Mouse (Mus musculus) midbrain, embryonic 16.5 days (tissue): ENCODE data around the gene Psip1. TPM values are rescaled to one million over a fixed set of nuclear protein-coding genes. Genes with fewer than 3 reads are reported as not detected.

Source experiments
- ATAC-seq: fragments of 200-750 bp; cut with Nextera tagmentation; 2 replicates; pipeline ENCODE4 v1.8.0; 2017; ENCODE audit warnings: moderate TSS enrichment
- H3K27ac ChIP-seq: fragments of 300-500 bp; sonication (generic); 2 replicates; pipeline ENCODE4 v1.5.1; 2014; ENCODE audit warnings: mild to moderate bottlenecking, low read length, mixed read lengths
- H3K27me3 ChIP-seq: fragments of 300-500 bp; sonication (generic); 2 replicates; pipeline ENCODE4 v1.6.1; 2014; ENCODE audit warnings: low read depth, low read length, mixed read lengths; ENCODE audit not compliant: control insufficient read depth, insufficient read depth
- H3K36me3 ChIP-seq: fragments of 300-500 bp; sonication (generic); 2 replicates; pipeline ENCODE4 v1.6.1; 2014; ENCODE audit warnings: mild to moderate bottlenecking, low read length, moderate library complexity, mixed read lengths; ENCODE audit not compliant: control insufficient read depth, insufficient read depth
- H3K4me1 ChIP-seq: fragments of 300-500 bp; sonication (generic); 2 replicates; pipeline ENCODE4 v1.6.1; 2014; ENCODE audit warnings: mild to moderate bottlenecking, low read length, mixed read lengths; ENCODE audit not compliant: control insufficient read depth, insufficient read depth
- H3K4me2 ChIP-seq: fragments of 300-500 bp; sonication (generic); 2 replicates; pipeline ENCODE4 v1.6.1; 2014; ENCODE audit warnings: mild to moderate bottlenecking, low read length, mixed read lengths
- H3K4me3 ChIP-seq: fragments of 300-500 bp; sonication (generic); 2 replicates; pipeline ENCODE4 v1.5.1; 2014; ENCODE audit warnings: low read depth, mild to moderate bottlenecking, low read length, moderate library complexity, mixed read lengths
- H3K9ac ChIP-seq: fragments of 300-500 bp; sonication (generic); 2 replicates; pipeline ENCODE4 v1.6.1; 2014; ENCODE audit warnings: low read depth, low read length, mixed read lengths
- H3K9me3 ChIP-seq: fragments of 300-500 bp; sonication (generic); replicated peaks from 2 replicates; pipeline ENCODE4 v1.6.1; 2014; ENCODE audit warnings: mild to moderate bottlenecking, low read length, mixed read lengths; ENCODE audit not compliant: control insufficient read depth, poor library complexity, severe bottlenecking
- WGBS: fragments of 180-500 bp; shearing (Covaris S2); extraction: QIAGEN DNeasy Blood & Tissue Kit; methylation state at CpG from one replicate; pipeline ENCODE4 v1.1.7; 2014; 5-methylcytosine and 5-hydroxymethylcytosine counted together
- polyA plus RNA-seq: library from polyadenylated mRNA; unstranded; fragments of >200 nt; fragmentation: Nextera tagmentation; extraction: Ambion mirVana; gene quantifications from 2 replicates; pipeline ENCODE4 v1.2.1, GENCODE M21; 2015

The Psip1 gene
- polyA plus RNA-seq, 1 experiment from 2014 or later = 284 TPM

DNA sequence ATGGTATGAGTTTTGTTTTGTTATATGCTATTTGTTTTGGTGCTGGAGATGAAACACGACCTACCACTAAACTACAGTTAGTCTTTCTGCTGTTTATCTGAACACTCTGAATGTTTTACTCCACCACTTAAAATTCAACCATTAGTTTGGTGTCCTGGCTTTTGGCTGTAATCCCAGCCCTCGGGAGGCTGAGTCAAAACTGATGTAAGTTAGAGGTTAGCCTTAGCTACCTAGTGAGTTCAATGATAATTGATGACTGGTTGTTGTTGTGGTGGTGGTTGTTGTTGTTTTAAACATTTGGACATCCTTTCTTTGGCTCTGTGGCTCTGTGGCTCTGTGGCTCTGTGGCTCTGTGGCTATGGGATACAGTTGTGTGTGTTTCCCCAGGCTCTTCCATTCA is 67.5 kb downstream of the Psip1 start:
- Histone ChIP-seq H3K27me3 (no peaks in the 10 kb centered on the region), H3K4me3 (peak overlapping the region; percentile 63), H3K4me1 (peaks cover 22% of the 10 kb centered on the region), H3K36me3 (peaks cover 11% of the 10 kb centered on the region), H3K9ac (peak overlapping the region; percentile 80), H3K4me2 (peak overlapping the region; percentile 78), H3K9me3 (no peaks in the 10 kb centered on the region), H3K27ac (peak overlapping the region; percentile 94; the same call in 1 of the 2 replicates)
- no peak for ATAC-seq
- 79% methylated on average over 2 of the region's 2 CpGs for WGBS

DNA sequence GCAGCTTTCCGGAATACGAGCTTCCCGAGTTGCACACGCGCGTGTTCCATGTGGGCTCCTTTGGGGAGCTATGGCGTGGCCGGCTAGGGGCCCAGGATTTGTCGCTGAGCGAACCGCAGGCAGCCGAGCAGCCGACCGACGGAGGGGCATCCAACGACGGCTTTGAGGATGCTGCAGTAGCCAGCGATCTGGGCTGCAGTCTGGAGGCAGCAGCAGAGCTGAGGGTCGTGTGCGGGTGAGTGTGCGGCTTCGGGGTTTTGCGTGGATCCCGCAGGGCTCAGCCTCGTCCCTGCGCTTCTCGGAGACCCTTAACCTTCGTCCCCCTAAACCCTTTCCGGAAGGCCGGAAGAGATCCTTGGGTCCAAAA is 68.5 kb downstream of the Psip1 start:
- H3K9ac ChIP-seq = peak overlapping the region; percentile 80
- H3K27ac ChIP-seq = peak overlapping the region; percentile 94
- H3K27me3 ChIP-seq = no peaks in the 10 kb centered on the region
- peak overlapping the region; percentile 63 for H3K4me3 ChIP-seq
- no peaks in the 10 kb centered on the region for H3K9me3 ChIP-seq
- peak; percentile 81 for ATAC-seq
- peaks cover 22% of the 10 kb centered on the region for H3K4me1 ChIP-seq
- under 1% methylated on average over 30 of the region's 30 CpGs for WGBS
- peak overlapping the region; percentile 78 for H3K4me2 ChIP-seq
- H3K36me3 ChIP-seq = peaks cover 5% of the 10 kb centered on the region; the same call in 1 of the 2 replicates

DNA sequence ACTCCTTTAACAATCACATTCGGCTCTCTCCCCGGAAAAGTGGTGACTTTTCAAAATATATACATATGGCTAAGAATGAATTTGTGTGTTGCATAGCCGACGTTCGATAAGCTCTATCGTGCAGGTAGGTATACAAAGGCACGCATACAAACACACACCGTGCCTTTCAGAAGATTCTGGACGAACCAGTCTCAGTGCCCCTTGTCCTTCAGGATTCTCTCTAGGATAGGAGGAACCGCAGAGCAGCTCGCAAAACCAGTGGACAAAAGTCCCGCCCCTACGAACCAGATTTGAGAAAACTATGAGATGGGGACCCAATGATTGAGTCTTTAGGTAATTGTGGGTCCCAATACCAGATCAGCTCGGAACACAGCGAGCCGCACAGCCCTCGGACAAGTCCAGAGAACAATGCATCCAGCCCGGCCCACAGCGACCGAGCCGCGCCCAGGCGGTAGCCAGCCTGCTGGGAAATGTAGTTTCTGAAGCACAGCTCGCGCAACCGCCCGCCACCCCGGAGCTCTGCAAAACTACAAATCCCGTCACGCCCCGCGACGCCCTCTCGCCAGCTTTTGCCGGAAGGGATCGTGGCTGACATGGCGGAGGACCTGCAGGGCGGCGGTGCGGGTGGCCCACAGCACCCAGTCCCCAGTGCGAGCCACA is 69.0 kb downstream of the Psip1 start, which contains the start of gene Snapc3:
TSS of gene Snapc3 (plus strand) at position 565 of the 660 bp plus-strand sequence.
- Histone ChIP-seq H3K4me2 (peak within 1 kb of the TSS; percentile 78), H3K9me3 (no peaks in the 10 kb centered on the region), H3K36me3 (0 out of 2 replicates have a peak, but pooled peaks cover 4% of the 10 kb centered on the region), H3K27ac (peak within 1 kb of the TSS; percentile 94), H3K4me1 (peaks cover 22% of the 10 kb centered on the region), H3K4me3 (peak within 1 kb of the TSS; percentile 63), H3K9ac (peak within 1 kb of the TSS; percentile 80), H3K27me3 (no peaks in the 10 kb centered on the region)
- under 1% methylated on average over 41 of the region's 41 CpGs for WGBS
- peak; percentile 99 for ATAC-seq

DNA sequence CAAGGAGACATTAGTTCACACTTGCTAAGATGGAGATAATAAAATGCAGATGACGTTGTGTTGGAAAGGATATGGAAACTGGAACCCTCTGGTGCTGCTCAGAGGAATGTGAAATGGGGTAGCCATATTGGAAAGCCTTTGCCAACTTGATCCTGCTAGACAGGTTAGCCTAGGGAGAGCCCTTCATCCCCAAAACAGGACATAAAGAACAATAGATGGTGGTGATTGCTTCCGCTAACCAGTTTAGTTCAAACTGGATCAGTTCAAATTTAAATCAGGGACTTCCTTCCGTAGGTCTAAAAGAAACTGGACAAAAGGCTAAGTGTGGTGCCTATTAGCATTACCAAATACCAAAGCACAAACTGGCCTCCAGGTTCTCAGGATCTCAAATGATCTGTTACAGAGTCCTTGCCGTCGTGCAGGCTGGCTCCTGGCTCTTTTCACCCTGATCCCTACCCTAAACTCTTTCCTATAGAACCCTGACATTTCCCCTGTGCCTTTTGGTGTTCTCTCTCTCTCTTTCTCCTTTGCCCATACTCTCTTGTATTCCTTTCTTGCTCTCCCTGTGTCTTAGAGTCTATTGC is 71.9 kb downstream of the Psip1 start:
- H3K4me1 ChIP-seq = peaks cover 12% of the 10 kb centered on the region
- H3K9me3 ChIP-seq = no peaks in the 10 kb centered on the region
- no peak overlapping the region for H3K4me2 ChIP-seq
- no peak overlapping the region for H3K27ac ChIP-seq
- no peak overlapping the region for H3K9ac ChIP-seq
- ATAC-seq = no peak
- H3K36me3 ChIP-seq = no peaks in the 10 kb centered on the region
- no peak overlapping the region for H3K4me3 ChIP-seq
- WGBS = 83% methylated on average over 5 of the region's 5 CpGs
- no peaks in the 10 kb centered on the region for H3K27me3 ChIP-seq

DNA sequence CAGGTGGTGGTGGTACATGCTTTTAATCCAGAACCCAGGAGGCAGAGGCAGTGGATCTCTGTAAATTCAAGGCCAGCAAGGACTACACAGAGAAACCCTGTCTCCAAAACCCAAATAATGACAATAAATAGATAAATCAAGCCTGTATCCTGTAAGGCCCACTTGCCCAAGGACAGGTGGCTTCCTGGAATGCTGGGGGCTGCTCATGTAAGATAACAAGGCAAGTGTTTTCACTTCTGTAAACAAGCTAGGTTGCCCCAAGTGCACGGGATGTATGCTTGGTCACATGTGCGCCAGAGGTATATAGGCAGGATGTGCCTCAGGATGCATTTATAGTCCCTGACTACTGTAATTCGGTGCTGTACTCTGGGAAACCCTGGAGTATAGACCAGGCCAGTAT is 74.2 kb downstream of the Psip1 start:
- H3K4me3 ChIP-seq = no peak overlapping the region
- H3K9me3 ChIP-seq = peaks cover 14% of the 10 kb centered on the region
- no peak overlapping the region for H3K9ac ChIP-seq
- no peaks in the 10 kb centered on the region for H3K27me3 ChIP-seq
- 92% methylated on average over 3 of the region's 3 CpGs for WGBS
- no peaks in the 10 kb centered on the region for H3K36me3 ChIP-seq
- ATAC-seq = no peak
- H3K4me1 ChIP-seq = peaks cover 3% of the 10 kb centered on the region; the same call in 1 of the 2 replicates
- H3K4me2 ChIP-seq = no peak overlapping the region
- no peak overlapping the region for H3K27ac ChIP-seq

DNA sequence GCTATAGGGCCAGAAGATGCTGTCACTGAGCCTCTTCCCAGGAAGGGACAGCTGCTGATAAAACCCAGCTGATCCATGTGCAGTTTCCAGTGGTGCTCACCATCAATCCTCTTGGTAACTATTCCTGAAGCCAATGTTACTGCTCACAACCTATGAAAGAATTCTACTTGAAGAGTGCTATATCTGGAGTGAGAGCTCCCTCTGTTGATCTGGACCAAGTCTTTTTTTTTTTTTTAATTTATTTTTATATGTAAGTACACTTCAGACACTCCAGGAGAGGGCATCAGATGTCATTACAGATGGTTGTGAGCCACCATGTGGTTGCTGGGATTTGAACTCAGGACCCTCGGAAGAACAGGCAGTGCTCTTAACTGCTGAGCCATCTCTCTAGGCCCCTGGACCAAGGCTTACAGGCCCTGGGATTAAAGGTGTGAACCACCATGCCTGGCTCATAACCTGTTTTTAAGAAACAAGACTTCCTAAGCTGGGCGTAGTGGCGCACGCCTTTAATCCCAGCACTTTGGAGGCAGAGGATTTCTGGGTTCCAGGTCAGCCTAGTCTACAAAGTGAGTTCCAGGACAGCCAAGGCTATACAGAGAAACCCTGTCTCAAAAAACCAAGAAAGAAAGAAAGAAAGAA is 76.3 kb downstream of the Psip1 start:
- Histone ChIP-seq H3K36me3 (no peaks in the 10 kb centered on the region), H3K4me2 (no peak overlapping the region), H3K9ac (no peak overlapping the region), H3K9me3 (peaks cover 14% of the 10 kb centered on the region), H3K27ac (no peak overlapping the region), H3K4me1 (no peaks in the 10 kb centered on the region), H3K27me3 (no peaks in the 10 kb centered on the region), H3K4me3 (no peak overlapping the region)
- 98% methylated on average over 4 of the region's 4 CpGs for WGBS
- no peak for ATAC-seq

DNA sequence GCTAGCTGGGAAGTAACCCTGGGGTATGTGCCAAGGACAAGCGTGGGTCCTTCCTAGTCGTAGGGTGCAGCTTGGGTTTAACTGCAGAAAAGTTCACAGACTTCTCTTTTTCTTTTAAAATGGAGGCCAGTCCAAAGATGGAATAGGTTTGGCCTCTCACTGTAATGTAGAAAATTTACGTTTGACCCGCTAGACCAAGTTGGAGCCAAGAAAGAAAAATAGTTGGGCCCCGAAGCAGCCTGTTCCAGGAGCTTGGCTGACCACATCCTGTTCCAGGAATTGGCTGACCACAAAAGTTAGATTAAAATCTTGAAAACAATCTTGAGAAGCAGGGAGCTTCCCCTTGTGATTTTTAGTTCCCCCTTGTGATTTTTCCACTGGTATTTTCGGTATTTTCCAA is 78.6 kb downstream of the Psip1 start:
- Histone ChIP-seq H3K9ac (no peak overlapping the region), H3K4me3 (no peak overlapping the region), H3K4me2 (no peak overlapping the region), H3K4me1 (no peaks in the 10 kb centered on the region), H3K9me3 (peaks cover 17% of the 10 kb centered on the region), H3K27me3 (no peaks in the 10 kb centered on the region), H3K36me3 (no peaks in the 10 kb centered on the region), H3K27ac (no peak overlapping the region)
- WGBS = 96% methylated on average over 6 of the region's 6 CpGs
- no peak for ATAC-seq
